Mouse (Mus musculus) neural tube, embryonic 10.5 days (tissue): ENCODE data around the gene Serp2.

Source experiments
- DNase-seq: peaks from one replicate; pipeline ENCODE4 v3.0.0-alpha.2; 2017; ENCODE audit warnings: low spot score; ENCODE audit errors: extremely low spot score

Gene Serp2

GRCm38 (mm10) chr14:76527030-76527719, 29.5 kb downstream of the Serp2 start:
- DNase-seq = no peak

- DNase-seq = no peak
Measured at GRCm38 (mm10) chr14:76526467-76526866, 30.2 kb downstream of the Serp2 start.

GRCm38 (mm10) chr14:76523344-76523743, 33.3 kb downstream of the Serp2 start:
- DNase-seq = no peak

- no peak for DNase-seq
Measured at GRCm38 (mm10) chr14:76521308-76521707, 35.4 kb downstream of the Serp2 start.

GRCm38 (mm10) chr14:76520606-76521005, 36.1 kb downstream of the Serp2 start:
- DNase-seq = no peak

GRCm38 (mm10) chr14:76518217-76518616, 38.5 kb downstream of the Serp2 start:
- no peak for DNase-seq

GRCm38 (mm10) chr14:76515620-76516019, 41.1 kb downstream of the Serp2 start:
- no peak for DNase-seq

GRCm38 (mm10) chr14:76514050-76514585, 42.6 kb downstream of the Serp2 start:
- DNase-seq = no peak

- DNase-seq = peak; percentile 45
Measured at GRCm38 (mm10) chr14:76513395-76514049, 43.2 kb downstream of the Serp2 start.

GRCm38 (mm10) chr14:76511971-76512370, 44.7 kb downstream of the Serp2 start:
- DNase-seq = no peak

- DNase-seq = no peak
Measured at GRCm38 (mm10) chr14:76508701-76509100, 48.0 kb downstream of the Serp2 start.

GRCm38 (mm10) chr14:76507804-76508500, 48.7 kb downstream of the Serp2 start:
- DNase-seq = no peak

- DNase-seq = no peak
Measured at GRCm38 (mm10) chr14:76507357-76507756, 49.3 kb downstream of the Serp2 start.

- DNase-seq = peak; percentile 44
Measured at GRCm38 (mm10) chr14:76506425-76507205, 50.1 kb downstream of the Serp2 start.

GRCm38 (mm10) chr14:76505439-76506220, 51.1 kb downstream of the Serp2 start:
- peak; percentile 93 for DNase-seq

GRCm38 (mm10) chr14:76505101-76505438, 51.6 kb downstream of the Serp2 start:
- DNase-seq = no peak

GRCm38 (mm10) chr14:76504121-76504737, 52.5 kb downstream of the Serp2 start:
- peak; percentile 95 for DNase-seq

- DNase-seq = peak; percentile 38
Measured at GRCm38 (mm10) chr14:76503231-76503851, 53.3 kb downstream of the Serp2 start.

- no peak for DNase-seq
Measured at GRCm38 (mm10) chr14:76500036-76500435, 56.7 kb downstream of the Serp2 start.

- no peak for DNase-seq
Measured at GRCm38 (mm10) chr14:76499492-76499891, 57.2 kb downstream of the Serp2 start.
